Mouse (Mus musculus): ENCODE results near the gene Pdap1.
A peak's percentile ranks its signal among the peaks of the same experiment; 100 is the strongest.
"Not testable (repeated sequence)": the region's sequence is repeated elsewhere in the genome, so short reads cannot be mapped to it uniquely, and the experiment has no call there.

Gene Pdap1

GRCm38 (mm10) chr5:145118005-145118404 is 22.0 kb downstream of the Pdap1 start:
- DNase-seq = no peak

- no peak for DNase-seq
Observed at GRCm38 (mm10) chr5:145116916-145117315, 23.1 kb downstream of the Pdap1 start.

GRCm38 (mm10) chr5:145116316-145116715 is 23.7 kb downstream of the Pdap1 start:
- DNase-seq = no peak

DNA sequence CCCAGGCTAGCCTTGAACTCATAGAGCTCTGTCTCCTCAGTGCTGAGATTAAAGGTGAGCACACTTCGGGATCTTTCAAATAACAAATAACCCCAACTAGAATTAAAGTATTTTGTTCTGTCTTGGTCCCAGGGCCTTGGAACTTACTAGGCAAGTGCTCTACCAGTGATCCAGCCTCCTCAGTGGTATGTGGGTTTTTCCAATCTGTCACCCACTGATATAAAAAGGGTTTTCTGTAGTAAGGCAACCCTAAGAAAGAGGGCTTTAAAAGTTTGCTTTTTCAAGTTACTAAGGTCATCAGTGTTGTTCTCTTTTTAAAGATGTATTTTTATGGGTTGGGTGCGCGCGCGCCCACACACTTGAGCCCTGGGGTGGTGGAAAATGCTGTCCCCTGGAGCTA is 24.3 kb downstream of the Pdap1 start:
- no peak for DNase-seq

GRCm38 (mm10) chr5:145114606-145115473 is 25.2 kb downstream of the Pdap1 start:
- no peak for DNase-seq

DNA sequence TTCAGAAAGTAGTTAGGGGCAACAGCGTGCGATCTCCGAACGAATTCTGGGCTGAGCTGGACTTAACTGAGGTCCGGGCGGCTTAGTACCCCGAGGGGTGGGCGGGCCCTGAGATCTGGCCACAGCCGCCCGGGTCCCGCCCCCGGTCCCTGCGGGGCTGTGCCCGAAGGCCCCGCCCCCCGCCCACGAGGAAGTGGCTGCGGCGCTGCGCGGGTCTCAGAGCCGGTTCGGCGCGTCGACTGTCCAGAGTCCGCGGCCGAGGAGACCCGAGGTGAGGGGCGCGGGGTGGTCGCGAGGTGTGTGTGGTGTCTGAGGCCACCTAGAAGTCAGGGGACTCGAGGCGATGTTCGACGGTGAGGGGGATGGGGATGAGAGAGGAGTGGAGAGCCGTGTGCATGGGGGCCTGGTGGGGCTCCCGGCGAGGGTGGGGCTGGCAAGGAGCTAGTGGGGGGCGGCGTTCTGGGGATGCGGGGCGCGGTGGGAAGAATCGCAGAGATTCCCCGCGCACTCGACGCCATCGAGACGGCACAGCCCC is 25.9 kb downstream of the Pdap1 start, which contains the start of gene Arpc1b:
Arpc1b (plus strand) TSS at position 145 of the 535 bp plus-strand sequence.
- DNase-seq = no peak

GRCm38 (mm10) chr5:145113416-145113815 is 26.6 kb downstream of the Pdap1 start:
- DNase-seq = no peak

DNA sequence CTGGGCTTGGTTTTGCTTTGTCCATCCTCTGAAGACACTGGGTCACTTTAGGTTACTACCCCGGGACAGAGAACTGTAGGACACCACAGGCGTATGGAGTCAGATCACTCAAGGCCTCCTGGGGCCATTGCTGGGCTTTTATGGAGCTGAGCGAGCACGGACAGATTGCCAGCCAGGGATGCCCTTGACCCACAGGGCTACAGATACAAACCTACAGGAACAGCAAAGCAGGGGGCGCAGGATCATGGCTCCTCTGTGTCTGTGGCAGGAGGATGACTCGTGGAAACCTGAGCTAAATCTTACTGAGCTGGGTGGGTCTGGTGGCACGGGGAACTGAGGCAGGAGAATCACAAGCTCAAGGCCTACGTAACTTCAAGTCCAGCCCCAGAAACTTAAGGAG is 27.5 kb downstream of the Pdap1 start:
- no peak for DNase-seq

- DNase-seq = no peak
Observed at GRCm38 (mm10) chr5:145110401-145110800, 29.6 kb downstream of the Pdap1 start.

GRCm38 (mm10) chr5:145105694-145106275 is 34.3 kb downstream of the Pdap1 start:
- DNase-seq = no peak

GRCm38 (mm10) chr5:145104328-145104727 is 35.7 kb downstream of the Pdap1 start:
- DNase-seq = no peak

- DNase-seq = no peak
Observed at GRCm38 (mm10) chr5:145102706-145103105, 37.3 kb downstream of the Pdap1 start.

GRCm38 (mm10) chr5:145101451-145101850 is 38.6 kb downstream of the Pdap1 start:
- not testable (repeated sequence) for DNase-seq

DNA sequence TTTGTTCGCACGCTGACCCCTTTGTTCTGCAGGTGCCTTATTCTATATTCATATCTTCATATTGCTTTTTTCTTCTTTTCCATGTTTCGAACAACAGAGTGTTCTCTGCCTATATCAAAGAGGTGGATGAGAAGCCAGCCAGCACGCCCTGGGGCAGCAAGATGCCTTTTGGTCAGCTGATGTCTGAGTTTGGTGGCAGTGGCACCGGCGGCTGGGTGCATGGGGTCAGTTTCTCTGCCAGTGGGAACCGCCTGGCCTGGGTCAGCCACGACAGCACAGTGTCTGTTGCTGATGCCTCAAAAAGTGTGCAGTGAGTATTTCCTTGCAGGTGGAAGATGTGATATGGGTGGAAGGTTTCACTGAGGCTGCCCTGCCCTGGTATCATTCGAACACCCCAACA is 39.1 kb downstream of the Pdap1 start:
- no peak for DNase-seq

DNA sequence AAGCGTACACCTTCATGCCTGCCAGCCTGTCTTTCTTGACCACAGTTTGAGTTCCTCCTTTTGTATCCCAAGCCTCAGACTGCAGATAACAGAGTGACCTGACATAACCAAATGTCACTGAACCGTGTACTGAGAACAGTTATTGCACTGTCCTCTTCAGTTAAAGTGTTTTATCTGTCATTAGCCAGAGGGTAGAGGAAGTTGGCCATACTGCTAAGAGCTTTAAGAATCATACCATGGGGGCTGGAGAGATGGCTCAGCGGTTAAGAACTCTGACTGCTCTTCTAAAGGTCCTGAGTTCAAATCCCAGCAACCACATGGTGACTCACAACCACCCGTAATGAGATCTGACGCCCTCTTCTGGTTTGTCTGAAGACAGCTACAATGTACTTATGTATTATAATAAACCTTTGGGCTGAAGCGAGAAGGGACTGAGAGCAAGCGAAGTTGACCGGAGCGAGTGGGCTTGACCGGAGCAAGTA is 41.7 kb downstream of the Pdap1 start:
- no peak for DNase-seq

GRCm38 (mm10) chr5:145096195-145096594 is 43.8 kb downstream of the Pdap1 start:
- DNase-seq = no peak

DNA sequence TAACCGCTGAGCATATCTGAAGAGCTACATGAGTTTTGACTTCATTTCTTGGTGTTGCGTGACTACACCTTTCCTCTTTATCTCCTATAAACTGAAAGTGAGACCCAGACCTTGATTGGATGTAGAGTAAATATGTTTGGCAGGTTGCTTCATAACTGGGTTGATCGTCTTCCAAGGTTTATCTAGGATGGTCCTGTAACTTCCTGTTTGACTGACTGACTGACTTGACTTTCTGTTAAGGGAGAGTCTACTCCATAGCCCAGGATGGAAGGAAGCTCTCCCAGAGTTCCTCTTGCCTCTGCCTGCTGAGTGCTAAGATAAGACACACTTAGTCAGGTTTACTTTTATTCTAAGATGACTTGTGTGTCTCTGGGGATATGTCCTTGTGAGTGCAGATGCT is 50.2 kb downstream of the Pdap1 start:
- DNase-seq = no peak

DNA sequence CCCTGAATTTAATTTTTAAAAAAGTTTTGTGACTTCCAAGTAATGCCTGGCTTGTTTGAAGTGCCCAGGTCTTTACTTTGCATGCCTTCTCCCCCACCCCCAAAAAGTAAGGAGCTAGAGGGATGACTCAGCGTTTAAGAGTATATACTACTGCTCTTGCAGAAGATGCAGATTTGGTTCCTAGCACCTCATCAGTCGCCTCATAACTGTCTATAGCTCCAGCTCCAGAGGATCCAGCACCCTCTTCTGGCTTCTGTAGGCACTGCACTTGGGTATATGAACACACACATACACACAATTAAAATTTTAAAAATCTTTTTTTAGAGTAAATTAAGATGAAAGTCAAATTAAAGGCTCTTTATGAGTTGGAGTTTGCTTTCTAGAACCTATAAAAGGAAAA is 51.9 kb downstream of the Pdap1 start:
- DNase-seq = no peak

DNA sequence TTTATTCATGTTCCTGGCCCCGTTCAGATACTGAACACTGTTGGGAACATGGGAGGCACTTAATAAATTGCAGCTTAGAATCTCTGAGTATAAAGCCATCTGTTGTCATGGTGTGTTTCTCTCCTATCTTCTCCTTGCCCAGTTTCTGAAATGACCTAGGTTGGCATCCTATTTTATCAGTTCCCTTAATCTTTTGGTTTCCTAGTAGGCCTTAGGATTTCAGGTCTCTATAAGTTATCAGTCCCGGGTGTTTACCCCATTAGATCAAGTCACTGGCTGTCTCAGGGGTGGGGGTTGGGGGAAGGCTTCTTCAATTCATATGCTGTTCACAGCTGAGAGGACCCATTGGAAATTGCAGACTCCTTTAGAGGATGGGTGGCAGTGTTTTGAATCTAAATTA is 55.2 kb downstream of the Pdap1 start:
- no peak for DNase-seq

- DNase-seq = peak; percentile 93
Observed at GRCm38 (mm10) chr5:145083632-145084451, 56.2 kb downstream of the Pdap1 start, which contains the start of the genes Arpc1a and Kpna7. TSS of gene Arpc1a (plus strand) at chr5:145083830. TSS of gene Kpna7 (minus strand) at chr5:145084030.

DNA sequence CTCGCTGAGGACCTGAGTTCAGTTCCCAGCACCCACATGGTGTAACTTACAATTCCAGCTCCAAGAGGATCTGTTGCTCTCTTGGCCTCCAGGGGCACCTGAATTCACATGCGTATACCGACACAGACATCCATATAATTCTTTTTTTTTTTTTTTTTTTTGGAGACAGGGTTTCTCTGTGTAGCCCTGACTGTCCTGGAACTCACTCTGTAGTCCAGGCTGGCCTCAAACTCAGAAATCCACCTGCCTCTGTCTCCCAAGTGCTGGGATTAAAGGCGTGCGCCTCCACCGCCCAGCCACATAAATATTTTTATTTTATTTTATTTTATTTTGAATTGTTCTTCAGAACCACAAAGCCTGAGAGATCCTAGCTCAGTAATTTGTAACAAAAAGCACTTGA is 56.8 kb downstream of the Pdap1 start:
- DNase-seq = not testable (repeated sequence)

DNA sequence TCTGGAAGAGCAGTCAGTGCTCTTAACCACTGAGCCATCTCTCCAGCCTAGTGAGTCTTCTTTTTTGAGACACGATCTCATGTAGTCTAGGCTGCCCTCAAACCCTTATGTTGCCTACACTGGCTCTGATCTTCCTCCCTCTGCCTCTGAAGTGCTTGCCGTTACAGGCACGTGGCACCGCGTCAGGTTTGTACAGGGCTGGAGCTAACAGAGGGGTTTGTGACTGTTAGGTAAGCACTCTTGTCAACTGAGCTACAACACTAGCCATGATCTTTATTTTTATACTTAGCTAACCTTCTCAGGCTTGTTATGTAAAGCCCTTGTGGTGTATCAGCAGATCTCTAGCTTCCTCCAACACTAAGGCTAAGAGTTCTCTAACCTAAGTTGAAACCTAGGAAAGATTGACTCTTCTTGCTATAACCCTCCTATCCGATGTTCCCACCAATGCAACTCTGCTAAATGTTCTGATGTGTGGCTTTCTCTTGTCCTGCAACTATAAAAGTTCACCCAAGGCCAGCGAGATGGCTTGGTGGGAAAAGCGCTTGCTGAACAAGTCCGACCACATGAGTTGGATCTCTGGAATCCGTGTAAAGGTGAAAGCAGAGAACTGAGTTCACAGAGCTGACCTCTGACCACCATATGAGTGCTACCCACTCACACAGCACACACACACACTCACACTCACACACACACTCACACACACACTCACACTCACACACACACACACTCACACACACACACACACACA is 58.0 kb downstream of the Pdap1 start:
- DNase-seq = no peak

Measured in cerebellum, adult 11 months (tissue).